Mouse (Mus musculus) stomach, embryonic 15.5 days (tissue): ENCODE data around the gene Prkcb. TPM values are rescaled to one million over a fixed set of nuclear protein-coding genes. Genes with fewer than 3 reads are reported as not detected.

ENCODE experiments used
- ATAC-seq: fragments of 200-750 bp; cut with Nextera tagmentation; 2 replicates; pipeline ENCODE4 v1.8.0; 2017; ENCODE audit warnings: low read depth, moderate number of reproducible peaks, moderate TSS enrichment; ENCODE audit not compliant: insufficient read depth, low FRiP score
- H3K27ac ChIP-seq: fragments of 300-500 bp; sonication (generic); 2 replicates; pipeline ENCODE4 v1.5.1; 2015; ENCODE audit warnings: mild to moderate bottlenecking, inconsistent platforms
- H3K27me3 ChIP-seq: fragments of 300-500 bp; sonication (generic); replicated peaks from 2 replicates; pipeline ENCODE4 v1.6.1; 2015; ENCODE audit warnings: inconsistent platforms
- H3K36me3 ChIP-seq: fragments of 300-500 bp; sonication (generic); 2 replicates; pipeline ENCODE4 v1.6.1; 2015; ENCODE audit warnings: inconsistent platforms
- H3K4me1 ChIP-seq: fragments of 300-500 bp; sonication (generic); 2 replicates; pipeline ENCODE4 v1.6.1; 2015; ENCODE audit warnings: inconsistent platforms
- H3K4me2 ChIP-seq: fragments of 300-500 bp; sonication (generic); 2 replicates; pipeline ENCODE4 v1.6.1; 2015; ENCODE audit warnings: mild to moderate bottlenecking, inconsistent platforms
- H3K4me3 ChIP-seq: fragments of 300-500 bp; sonication (generic); replicated peaks from 2 replicates; pipeline ENCODE4 v1.5.1; 2015; ENCODE audit warnings: inconsistent platforms
- H3K9ac ChIP-seq: fragments of 300-500 bp; sonication (generic); 2 replicates; pipeline ENCODE4 v1.6.1; 2015; ENCODE audit warnings: inconsistent platforms
- H3K9me3 ChIP-seq: fragments of 300-500 bp; sonication (generic); 2 replicates; pipeline ENCODE4 v1.6.1; 2016; ENCODE audit warnings: inconsistent platforms
- WGBS: fragments of 180-500 bp; shearing (Covaris S2); methylation state at CpG from one replicate; pipeline ENCODE4 v1.1.7; 2015; 5-methylcytosine and 5-hydroxymethylcytosine counted together
- polyA plus RNA-seq: library from polyadenylated mRNA; unstranded; fragments of >200 nt; fragmentation: Nextera tagmentation; extraction: Ambion mirVana; gene quantifications from 2 replicates; pipeline ENCODE4 v1.2.1, GENCODE M21; 2015

The Prkcb gene
- polyA plus RNA-seq, 1 experiment from 2014 or later = 14.3 TPM

- Histone ChIP-seq H3K27me3 (no peaks in the 10 kb centered on the region), H3K4me1 (no peaks in the 10 kb centered on the region), H3K4me2 (no peak overlapping the region), H3K36me3 (no peaks in the 10 kb centered on the region), H3K9ac (no peak overlapping the region), H3K4me3 (no peak overlapping the region), H3K27ac (no peak overlapping the region), H3K9me3 (no peaks in the 10 kb centered on the region)
- 60% methylated on average over 14 of the region's 14 CpGs for WGBS
- ATAC-seq = no peak
These were observed 21.6 kb downstream of the Prkcb start for GRCm38 (mm10) chr7:122309909-122310725.

- H3K9ac ChIP-seq = no peak overlapping the region
- H3K4me2 ChIP-seq = no peak overlapping the region
- H3K4me3 ChIP-seq = no peak overlapping the region
- no peaks in the 10 kb centered on the region for H3K9me3 ChIP-seq
- H3K36me3 ChIP-seq = no peaks in the 10 kb centered on the region
- ATAC-seq = no peak
- WGBS = 75% methylated on average over 7 of the region's 7 CpGs
- no peak overlapping the region for H3K27ac ChIP-seq
- H3K27me3 ChIP-seq = no peaks in the 10 kb centered on the region
- no peaks in the 10 kb centered on the region for H3K4me1 ChIP-seq
These were observed 22.1 kb downstream of the Prkcb start for GRCm38 (mm10) chr7:122310726-122311018.

GRCm38 (mm10) chr7:122313690-122314477, 25.3 kb downstream of the Prkcb start:
- Histone ChIP-seq H3K9me3 (no peaks in the 10 kb centered on the region), H3K4me2 (no peak overlapping the region), H3K4me3 (no peak overlapping the region), H3K27me3 (no peaks in the 10 kb centered on the region), H3K9ac (no peak overlapping the region), H3K27ac (no peak overlapping the region), H3K36me3 (no peaks in the 10 kb centered on the region), H3K4me1 (no peaks in the 10 kb centered on the region)
- WGBS = 88% methylated on average over 12 of the region's 12 CpGs
- ATAC-seq = no peak

- Histone ChIP-seq H3K27me3 (no peaks in the 10 kb centered on the region), H3K9me3 (no peaks in the 10 kb centered on the region), H3K9ac (no peak overlapping the region), H3K4me1 (no peaks in the 10 kb centered on the region), H3K36me3 (no peaks in the 10 kb centered on the region), H3K27ac (no peak overlapping the region), H3K4me3 (no peak overlapping the region), H3K4me2 (no peak overlapping the region)
- 83% methylated on average over 8 of the region's 8 CpGs for WGBS
- ATAC-seq = no peak
These were observed 27.3 kb downstream of the Prkcb start for GRCm38 (mm10) chr7:122315720-122316331.

GRCm38 (mm10) chr7:122316681-122317080, 28.1 kb downstream of the Prkcb start:
- no peak overlapping the region for H3K4me2 ChIP-seq
- no peak overlapping the region for H3K27ac ChIP-seq
- ATAC-seq = no peak
- H3K4me3 ChIP-seq = no peak overlapping the region
- WGBS = 64% methylated on average over 3 of the region's 3 CpGs
- no peak overlapping the region for H3K9ac ChIP-seq
- no peaks in the 10 kb centered on the region for H3K27me3 ChIP-seq
- H3K4me1 ChIP-seq = no peaks in the 10 kb centered on the region
- H3K9me3 ChIP-seq = no peaks in the 10 kb centered on the region
- no peaks in the 10 kb centered on the region for H3K36me3 ChIP-seq

- ATAC-seq = no peak
- no peak overlapping the region for H3K9ac ChIP-seq
- no peaks in the 10 kb centered on the region for H3K9me3 ChIP-seq
- no peaks in the 10 kb centered on the region for H3K36me3 ChIP-seq
- H3K27ac ChIP-seq = no peak overlapping the region
- no peak overlapping the region for H3K4me3 ChIP-seq
- no peaks in the 10 kb centered on the region for H3K27me3 ChIP-seq
- H3K4me2 ChIP-seq = no peak overlapping the region
- H3K4me1 ChIP-seq = no peaks in the 10 kb centered on the region
These were observed 28.9 kb downstream of the Prkcb start for GRCm38 (mm10) chr7:122317485-122317884.

- Histone ChIP-seq H3K27me3 (no peaks in the 10 kb centered on the region), H3K36me3 (no peaks in the 10 kb centered on the region), H3K4me1 (no peaks in the 10 kb centered on the region), H3K27ac (no peak overlapping the region), H3K4me2 (no peak overlapping the region), H3K4me3 (no peak overlapping the region), H3K9me3 (no peaks in the 10 kb centered on the region), H3K9ac (no peak overlapping the region)
- ATAC-seq = no peak
- 74% methylated on average over 9 of the region's 9 CpGs for WGBS
These were observed 31.0 kb downstream of the Prkcb start for GRCm38 (mm10) chr7:122319566-122319965.

- no peaks in the 10 kb centered on the region for H3K9me3 ChIP-seq
- no peak overlapping the region for H3K4me3 ChIP-seq
- ATAC-seq = no peak
- no peak overlapping the region for H3K9ac ChIP-seq
- H3K4me2 ChIP-seq = no peak overlapping the region
- no peaks in the 10 kb centered on the region for H3K36me3 ChIP-seq
- WGBS = 92% methylated on average over 7 of the region's 7 CpGs
- H3K4me1 ChIP-seq = no peaks in the 10 kb centered on the region
- H3K27ac ChIP-seq = no peak overlapping the region
- no peaks in the 10 kb centered on the region for H3K27me3 ChIP-seq
These were observed 32.4 kb downstream of the Prkcb start for GRCm38 (mm10) chr7:122320843-122321544.

GRCm38 (mm10) chr7:122322038-122322690, 33.6 kb downstream of the Prkcb start:
- no peak overlapping the region for H3K27ac ChIP-seq
- H3K4me3 ChIP-seq = no peak overlapping the region
- no peaks in the 10 kb centered on the region for H3K4me1 ChIP-seq
- H3K9ac ChIP-seq = no peak overlapping the region
- H3K27me3 ChIP-seq = no peaks in the 10 kb centered on the region
- no peaks in the 10 kb centered on the region for H3K9me3 ChIP-seq
- 53% methylated on average over 8 of the region's 8 CpGs for WGBS
- no peak for ATAC-seq
- no peak overlapping the region for H3K4me2 ChIP-seq
- no peaks in the 10 kb centered on the region for H3K36me3 ChIP-seq

GRCm38 (mm10) chr7:122327942-122328341, 39.4 kb downstream of the Prkcb start:
- no peak overlapping the region for H3K9ac ChIP-seq
- no peak overlapping the region for H3K4me2 ChIP-seq
- no peaks in the 10 kb centered on the region for H3K27me3 ChIP-seq
- H3K36me3 ChIP-seq = no peaks in the 10 kb centered on the region
- H3K27ac ChIP-seq = no peak overlapping the region
- 94% methylated on average over 3 of the region's 3 CpGs for WGBS
- no peaks in the 10 kb centered on the region for H3K4me1 ChIP-seq
- no peak for ATAC-seq
- H3K9me3 ChIP-seq = no peaks in the 10 kb centered on the region
- H3K4me3 ChIP-seq = no peak overlapping the region

- Histone ChIP-seq H3K36me3 (no peaks in the 10 kb centered on the region), H3K4me2 (no peak overlapping the region), H3K4me1 (no peaks in the 10 kb centered on the region), H3K27me3 (no peaks in the 10 kb centered on the region), H3K4me3 (no peak overlapping the region), H3K27ac (no peak overlapping the region), H3K9ac (no peak overlapping the region), H3K9me3 (no peaks in the 10 kb centered on the region)
- no peak for ATAC-seq
- 78% methylated on average over 5 of the region's 5 CpGs for WGBS
These were observed 39.9 kb downstream of the Prkcb start for GRCm38 (mm10) chr7:122328466-122328865.
